Mouse (Mus musculus): Measurements from ENCODE around the gene Rnase4. TPM values are rescaled to one million over a fixed set of nuclear protein-coding genes. Genes with fewer than 3 reads are reported as not detected.

The Rnase4 gene
- total RNA-seq, 4 experiments from 2014 or later: 17.3 to 32.3 (median 23.6) TPM

GRCm38 (mm10) chr14:51127648-51128258 is 36.9 kb downstream of the Rnase4 start:
- DNase-seq (ENCODE audit: low spot score in 2 of 2): no peak

- no peak for DNase-seq (ENCODE audit: low spot score in 2 of 2)
Observed at GRCm38 (mm10) chr14:51128775-51129623, 38.1 kb downstream of the Rnase4 start.

GRCm38 (mm10) chr14:51129624-51129975 is 38.7 kb downstream of the Rnase4 start:
- DNase-seq (ENCODE audit: low spot score in 2 of 2): no peak

- no peak for DNase-seq (ENCODE audit: low spot score in 2 of 2)
Observed at GRCm38 (mm10) chr14:51130315-51130940, 39.6 kb downstream of the Rnase4 start.

DNA sequence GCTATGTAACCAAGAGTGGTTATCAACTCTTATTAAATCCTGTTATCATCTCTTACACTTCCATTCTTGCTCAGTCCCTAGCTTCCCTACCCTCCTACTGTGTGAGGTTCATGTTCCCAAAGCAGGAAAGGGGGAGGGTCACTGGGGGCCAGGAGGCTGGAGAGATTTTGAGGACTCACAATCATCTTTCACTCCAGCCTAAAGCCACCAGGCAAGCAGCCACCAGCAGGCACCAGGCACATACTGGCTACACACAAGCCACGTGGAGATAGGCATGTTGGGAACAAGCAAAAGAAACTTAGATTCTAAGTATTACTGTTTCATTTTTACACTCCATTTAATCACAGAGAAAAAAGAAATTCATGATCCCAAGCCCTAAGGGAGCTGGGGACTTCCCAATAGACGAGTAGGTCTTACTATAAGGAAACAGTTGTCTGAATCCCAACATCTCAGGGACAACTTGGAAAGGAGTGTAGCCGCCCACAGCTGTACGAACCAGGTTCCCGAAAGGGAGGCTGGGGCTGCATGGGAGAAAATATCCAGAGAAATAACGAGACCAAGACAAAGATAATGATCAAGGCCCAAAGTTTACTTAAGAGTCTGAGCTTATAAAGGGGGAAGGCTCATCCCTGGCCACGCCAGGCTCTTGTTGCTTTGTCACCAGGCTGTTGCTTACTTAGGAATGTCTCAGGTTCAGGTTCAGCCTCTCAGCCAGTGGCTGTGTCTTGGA is 40.4 kb downstream of the Rnase4 start:
- DNase-seq (ENCODE audit: low spot score in 2 of 2): no peak

DNA sequence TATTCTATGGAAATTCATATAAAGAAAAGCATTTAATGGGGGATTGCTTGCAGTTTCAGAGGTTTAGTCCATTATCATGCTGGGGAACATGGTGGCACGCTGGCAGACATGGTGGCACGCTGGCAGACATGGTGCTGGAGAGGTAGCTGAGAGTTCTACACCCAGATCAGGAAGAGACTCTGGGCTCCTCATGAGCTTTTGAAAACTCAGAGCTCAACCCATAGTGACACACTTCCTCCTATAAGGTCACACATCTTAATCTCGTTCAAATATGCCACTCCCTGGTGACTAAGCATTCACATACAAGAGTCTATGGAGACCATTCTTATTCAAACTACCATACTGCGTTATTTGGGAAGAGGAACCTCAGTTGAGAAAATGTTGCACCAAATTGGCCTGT is 41.5 kb downstream of the Rnase4 start:
- DNase-seq (ENCODE audit: low spot score in 2 of 2): no peak

DNA sequence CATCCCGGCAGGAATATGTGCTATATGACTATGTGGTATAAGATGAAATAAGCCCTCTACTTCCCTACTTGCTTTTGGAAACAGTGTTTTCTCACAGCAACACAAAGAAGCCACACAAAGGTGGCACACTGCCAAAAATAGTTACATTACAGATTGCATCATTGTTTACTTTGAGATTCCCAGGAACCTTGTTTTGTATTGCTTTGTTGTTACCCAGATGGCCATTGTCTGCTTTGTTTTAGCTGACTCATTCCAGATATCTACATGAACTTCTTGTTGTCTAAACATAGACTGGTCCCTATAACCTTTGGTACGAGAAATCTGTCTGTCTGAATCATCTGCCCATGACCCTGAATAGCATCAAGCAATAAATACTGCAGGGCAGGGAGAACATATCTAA is 49.5 kb downstream of the Rnase4 start:
- no peak for DNase-seq (ENCODE audit: low spot score in 2 of 2)

- DNase-seq (ENCODE audit: low spot score in 2 of 2): no peak
Observed at GRCm38 (mm10) chr14:51142119-51142518, 51.2 kb downstream of the Rnase4 start.

GRCm38 (mm10) chr14:51142568-51142967 is 51.7 kb downstream of the Rnase4 start:
- DNase-seq (ENCODE audit: low spot score in 2 of 2): no peak

DNA sequence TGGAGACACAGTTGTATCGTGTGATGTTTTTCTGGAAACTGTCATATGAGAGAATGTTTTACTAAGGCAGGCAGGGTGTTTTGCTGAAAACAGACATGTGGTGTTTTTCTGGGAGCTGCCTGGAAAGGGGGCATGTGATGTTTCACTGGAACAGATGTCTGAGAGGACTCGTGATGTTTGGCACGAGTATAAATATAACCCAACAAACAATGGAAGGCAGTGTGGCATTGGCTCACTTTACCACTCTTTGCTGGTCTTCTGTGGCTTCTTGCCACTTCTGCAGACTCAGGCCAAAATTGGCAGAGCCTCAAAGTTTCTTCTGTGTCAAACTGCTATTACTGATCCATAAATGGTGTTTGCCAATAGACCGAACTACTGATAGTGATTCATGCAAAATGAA is 52.4 kb downstream of the Rnase4 start:
- DNase-seq (ENCODE audit: low spot score in 2 of 2): no peak

- DNase-seq (ENCODE audit: low spot score in 2 of 2): no peak
Observed at GRCm38 (mm10) chr14:51143937-51144336, 53.1 kb downstream of the Rnase4 start.

DNA sequence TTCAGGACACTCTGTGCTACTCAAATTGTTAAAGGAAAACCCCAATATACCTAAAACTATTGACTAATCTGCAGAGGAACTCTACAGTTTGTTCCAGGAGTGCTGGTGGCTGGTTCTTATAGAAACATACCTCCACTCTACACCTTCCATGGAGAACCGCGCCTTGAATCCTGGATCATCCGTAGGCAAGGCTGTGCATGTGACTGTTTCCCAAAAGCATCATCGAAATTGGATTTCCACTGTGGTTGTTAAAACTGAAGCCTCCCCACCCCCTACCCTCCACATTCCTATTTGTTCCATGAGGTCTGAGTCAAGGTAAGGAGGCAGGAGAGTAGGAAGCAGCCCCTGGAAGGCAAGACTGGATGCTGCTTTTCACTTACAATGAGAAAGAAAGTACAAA is 53.6 kb downstream of the Rnase4 start:
- DNase-seq (ENCODE audit: low spot score in 2 of 2): no peak

DNA sequence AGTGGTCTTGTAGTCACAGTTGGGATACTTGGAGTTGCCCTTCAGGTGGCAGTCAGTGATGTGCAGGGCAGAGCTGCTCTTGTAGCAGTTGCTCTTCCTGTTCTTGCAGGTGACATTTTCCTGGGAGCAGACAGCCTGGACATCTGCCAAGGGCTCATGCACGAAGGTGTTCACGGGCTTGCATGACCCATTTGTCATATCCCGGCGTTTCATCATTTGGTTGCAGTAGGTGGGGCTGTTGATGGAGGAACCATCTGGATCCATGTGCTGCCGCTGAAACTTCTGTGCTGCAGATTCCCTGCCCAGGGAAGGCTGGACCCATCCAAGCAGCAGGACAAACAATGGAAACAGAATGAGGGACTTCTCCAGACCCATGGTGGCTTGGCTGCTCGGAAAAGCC is 54.6 kb downstream of the Rnase4 start:
- no peak for DNase-seq (ENCODE audit: low spot score in 2 of 2)

DNA sequence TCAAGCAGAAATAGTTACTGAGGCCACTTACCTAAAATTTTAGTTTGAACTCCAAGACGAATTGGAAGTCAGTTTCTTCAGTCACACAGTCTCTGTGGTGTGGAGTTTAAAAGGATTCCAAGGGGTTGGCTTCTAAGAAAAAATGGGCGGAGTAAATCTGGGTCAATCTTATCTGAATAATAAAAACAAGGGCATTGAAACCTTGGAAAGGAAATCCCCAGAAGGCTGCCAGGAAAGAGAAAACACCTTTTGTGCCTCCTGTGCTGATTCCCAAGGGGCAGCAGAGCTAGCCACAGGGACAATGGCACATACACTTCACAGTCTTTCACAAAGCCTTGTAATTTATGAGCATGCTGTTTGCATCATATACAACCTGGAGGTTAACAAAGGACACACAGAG is 55.8 kb downstream of the Rnase4 start, which contains the start of gene Rnase1:
Gene Rnase1 (minus strand): TSS at position 101 of the 400 bp plus-strand sequence.
- DNase-seq (ENCODE audit: low spot score in 2 of 2): no peak

- no peak for DNase-seq (ENCODE audit: low spot score in 2 of 2)
Observed at GRCm38 (mm10) chr14:51148006-51148405, 57.1 kb downstream of the Rnase4 start.

DNA sequence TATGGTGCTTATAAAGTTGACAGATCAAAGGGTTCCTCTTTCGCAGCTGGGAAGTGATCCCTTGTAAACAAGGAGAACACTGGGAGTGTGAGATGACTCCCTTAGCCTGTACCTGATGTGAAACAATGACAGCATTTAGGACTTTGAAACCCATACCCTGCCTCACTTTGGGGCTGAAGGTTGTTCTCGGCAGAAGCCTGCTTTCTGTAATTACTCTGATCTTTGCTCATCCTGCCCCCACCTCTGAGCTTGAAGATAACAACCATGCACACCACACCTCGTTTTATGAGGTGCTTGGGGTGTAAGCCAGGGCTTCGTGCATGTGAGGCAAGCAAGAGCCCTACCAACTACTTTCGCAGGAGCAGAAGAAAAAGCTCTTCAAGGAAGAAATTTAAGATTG is 58.3 kb downstream of the Rnase4 start:
- no peak for DNase-seq (ENCODE audit: low spot score in 2 of 2)

GRCm38 (mm10) chr14:51150206-51150831 is 59.4 kb downstream of the Rnase4 start:
- no peak for DNase-seq (ENCODE audit: low spot score in 2 of 2)

DNA sequence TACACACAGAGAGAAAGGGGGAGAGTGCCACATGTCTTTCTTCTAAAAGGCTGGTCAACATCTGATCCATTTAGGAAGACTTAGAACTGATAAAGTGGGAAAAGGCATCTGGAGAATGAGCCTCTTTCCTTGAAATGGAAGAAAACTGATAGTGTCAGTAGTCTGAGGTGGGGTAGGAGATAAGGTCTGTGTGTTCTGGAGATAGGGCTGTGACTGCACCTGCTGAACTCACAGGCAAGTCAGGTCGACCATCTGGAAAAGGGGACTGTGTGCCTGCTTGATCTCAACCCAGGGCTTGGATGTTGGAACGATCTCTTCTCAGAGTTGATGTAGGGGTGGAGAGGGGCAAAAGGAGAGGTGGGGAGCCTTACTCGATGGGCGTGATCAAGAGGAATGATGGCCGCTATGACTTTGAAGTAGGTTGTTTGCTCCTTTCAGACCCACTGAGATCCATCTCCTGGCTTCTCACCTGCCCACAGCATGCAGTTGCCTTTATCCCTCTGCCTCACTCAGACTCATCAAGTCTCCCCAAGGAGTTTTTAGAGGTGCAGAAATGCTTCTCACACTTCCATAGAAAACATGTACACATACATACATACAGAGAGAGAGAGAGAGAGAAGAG is 61.5 kb downstream of the Rnase4 start:
- no peak for DNase-seq (ENCODE audit: low spot score in 2 of 2)

Measured in gastrocnemius, adult 8-10 months (tissue).